Mouse (Mus musculus) stomach, postnatal 0 days (tissue): ENCODE measurements around the gene Gtf3c5.

Source experiments
- CTCF ChIP-seq: IDR thresholded peaks from 2 replicates; pipeline ENCODE4 v1.5.1; 2016; ENCODE audit warnings: antibody characterized with exemption, low read depth, mild to moderate bottlenecking, moderate library complexity
- EP300 ChIP-seq: optimal IDR thresholded peaks from 2 replicates; pipeline ENCODE3; 2016; ENCODE audit warnings: antibody characterized with exemption

DNA sequence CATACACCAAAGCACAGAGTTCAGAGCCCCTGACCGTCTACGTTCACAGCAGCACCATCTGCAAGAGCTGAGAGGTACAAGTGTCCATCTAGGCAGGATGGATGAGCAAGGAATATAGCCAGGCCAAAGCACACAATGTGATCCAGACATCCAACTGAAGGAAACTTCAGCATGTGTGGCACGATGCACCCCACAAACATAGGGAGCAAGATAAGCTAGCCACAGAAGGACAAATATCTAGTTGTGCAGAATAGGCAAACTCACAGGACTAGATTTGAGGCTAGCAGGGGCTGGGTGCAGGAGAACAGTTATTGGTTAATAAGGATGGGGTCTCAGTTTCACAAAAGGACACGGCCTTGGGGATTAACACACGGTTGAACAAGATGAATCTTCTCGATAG, 35.8 kb upstream of the Gtf3c5 start:
- TF ChIP-seq CTCF (no peak), EP300 (no peak)
